Mouse (Mus musculus): ENCODE measurements around the gene Olfr1361. TPM values are rescaled to one million over a fixed set of nuclear protein-coding genes. Genes with fewer than 3 reads are reported as not detected.

The Olfr1361 gene
- not detected for polyA plus RNA-seq (2015; fragmentation: Illumina TruSeq; extraction: RNeasy Lipid Tissue Mini Kit (QIAGEN cat#74804); ENCODE audit: insufficient read depth, low read depth, low replicate concordance)

DNA sequence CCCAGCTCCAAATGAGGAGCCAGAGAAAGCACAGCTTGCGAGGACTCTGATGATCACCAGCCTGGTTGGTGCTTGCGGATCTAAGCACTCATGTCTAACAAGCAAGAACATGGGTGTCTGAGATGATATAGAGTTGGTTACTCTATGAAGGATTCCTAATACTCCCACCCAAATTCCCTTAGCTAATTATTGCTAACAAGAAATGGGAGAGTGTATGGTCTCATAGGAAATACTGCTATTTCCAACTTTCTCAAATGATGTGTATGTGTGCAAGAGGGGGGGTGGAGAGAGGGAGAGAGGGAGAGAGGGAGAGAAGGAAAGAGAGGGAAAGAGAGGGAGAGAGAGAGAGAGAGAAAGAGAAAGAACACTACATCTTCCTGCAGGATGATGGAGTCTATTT, at the start of gene Olfr1361:
Gene Olfr1361 (minus strand): TSS at position 101 of the 400 bp plus-strand sequence.

DNA sequence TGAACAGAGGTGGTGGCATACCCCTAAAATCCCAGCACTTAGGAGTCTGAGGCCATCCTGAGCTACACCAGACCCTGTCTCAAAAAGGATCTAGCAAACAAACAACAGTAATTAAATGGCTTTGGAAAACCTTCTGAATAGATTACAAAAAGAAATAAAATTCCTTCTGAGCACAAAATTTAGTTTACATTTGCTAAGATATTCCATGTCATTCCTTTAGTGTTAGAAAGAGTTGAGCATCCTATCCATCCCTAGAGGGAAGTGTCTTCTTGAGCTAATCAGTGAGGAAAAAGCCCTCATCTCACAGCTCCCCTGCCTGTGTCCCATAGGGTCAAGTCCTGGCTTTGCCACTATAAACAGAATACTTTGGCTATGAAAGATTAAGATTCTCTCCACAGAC, 34.6 kb upstream of the Olfr1361 start, which contains the start of gene Olfr1359:
Gene Olfr1359 (plus strand): TSS at position 301 of the 400 bp plus-strand sequence.

DNA sequence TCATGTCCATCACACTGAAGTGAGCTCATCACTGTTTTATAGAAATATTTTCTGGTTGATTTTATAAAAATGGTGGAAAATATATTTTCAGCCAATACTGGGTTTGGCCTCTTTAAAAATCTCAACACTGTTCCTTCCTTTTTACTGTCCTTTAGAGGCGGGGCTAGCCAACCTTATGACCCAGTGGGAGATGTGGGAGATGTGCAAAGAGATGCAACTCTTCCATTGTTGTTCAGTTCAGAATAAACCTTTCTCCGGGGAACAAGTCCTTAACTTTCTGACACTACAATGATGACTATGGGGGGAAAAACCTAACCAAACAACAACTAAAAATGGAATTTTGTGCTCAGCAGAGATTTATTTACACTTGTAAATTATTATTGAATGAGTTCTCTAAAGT, 14.1 kb upstream of the Olfr1361 start, which contains the start of gene Olfr1360:
Gene Olfr1360 (minus strand): TSS at position 101 of the 400 bp plus-strand sequence.

DNA sequence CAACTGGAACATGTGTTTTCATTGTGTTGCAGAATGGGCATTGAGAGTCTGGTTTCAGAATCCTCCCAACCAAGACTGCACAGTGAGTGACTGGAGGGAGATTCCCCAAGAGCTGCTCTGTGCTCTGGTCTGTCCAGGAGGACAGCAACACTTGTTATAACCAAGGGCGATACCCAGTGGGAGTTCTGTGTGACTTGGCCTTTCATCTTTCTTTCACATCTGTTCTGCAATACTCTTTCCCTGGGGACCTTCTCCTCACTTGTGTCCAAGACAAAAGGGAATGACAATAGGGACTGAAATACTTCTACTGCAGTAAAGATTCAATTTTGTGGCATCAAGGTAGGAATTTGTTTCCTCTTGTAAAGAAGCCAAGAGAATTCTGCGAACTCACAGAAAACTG, 20.8 kb downstream of the Olfr1361 start, which contains the start of gene Olfr11:
Gene Olfr11 (minus strand): TSS at position 101 of the 400 bp plus-strand sequence.

DNA sequence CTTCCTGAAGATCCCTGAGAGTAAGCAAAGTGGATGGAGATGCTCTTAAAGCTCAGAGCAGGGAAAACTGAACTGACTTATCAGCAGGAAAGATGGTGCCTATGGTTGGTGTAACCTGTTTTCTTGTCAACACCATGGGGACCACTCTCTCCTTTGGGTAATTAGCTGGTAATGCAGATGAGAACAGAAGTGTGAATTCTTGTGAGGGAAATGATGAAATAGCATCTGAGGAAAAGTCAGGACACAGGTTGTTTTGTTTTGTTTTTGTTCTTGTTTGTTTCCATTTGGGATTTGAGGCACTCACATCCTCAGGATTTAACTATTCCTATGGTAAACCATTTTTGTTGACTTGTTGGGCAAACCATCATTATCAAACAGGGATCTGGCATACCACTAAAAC, 49.3 kb downstream of the Olfr1361 start, which contains the start of gene Olfr1362:
Gene Olfr1362 (minus strand): TSS at position 101 of the 400 bp plus-strand sequence.

Other genes starting within 250 kb of the Olfr1361 start
- gene Pgbd1, start 222.3 kb downstream of the Olfr1361 start, polyA plus RNA-seq (2015; fragmentation: Illumina TruSeq; extraction: RNeasy Lipid Tissue Mini Kit (QIAGEN cat#74804); ENCODE audit: insufficient read depth, low read depth, low replicate concordance): 0.50 TPM
- gene Zscan26, start 209.7 kb downstream of the Olfr1361 start, polyA plus RNA-seq (2015; fragmentation: Illumina TruSeq; extraction: RNeasy Lipid Tissue Mini Kit (QIAGEN cat#74804); ENCODE audit: insufficient read depth, low read depth, low replicate concordance): 20.8 TPM
- gene Nkapl, start 194.9 kb downstream of the Olfr1361 start, polyA plus RNA-seq (2015; fragmentation: Illumina TruSeq; extraction: RNeasy Lipid Tissue Mini Kit (QIAGEN cat#74804); ENCODE audit: insufficient read depth, low read depth, low replicate concordance): not detected
- 0.92 TPM for gene Zkscan4, start 184.5 kb downstream of the Olfr1361 start, polyA plus RNA-seq (2015; fragmentation: Illumina TruSeq; extraction: RNeasy Lipid Tissue Mini Kit (QIAGEN cat#74804); ENCODE audit: insufficient read depth, low read depth, low replicate concordance)
- gene Gm10065, start 183.9 kb downstream of the Olfr1361 start, polyA plus RNA-seq (2015; fragmentation: Illumina TruSeq; extraction: RNeasy Lipid Tissue Mini Kit (QIAGEN cat#74804); ENCODE audit: insufficient read depth, low read depth, low replicate concordance): not detected
- not detected for gene AK157302, start 168.2 kb downstream of the Olfr1361 start, polyA plus RNA-seq (2015; fragmentation: Illumina TruSeq; extraction: RNeasy Lipid Tissue Mini Kit (QIAGEN cat#74804); ENCODE audit: insufficient read depth, low read depth, low replicate concordance)
- not detected for gene Gm11273, start 162.0 kb downstream of the Olfr1361 start, polyA plus RNA-seq (2015; fragmentation: Illumina TruSeq; extraction: RNeasy Lipid Tissue Mini Kit (QIAGEN cat#74804); ENCODE audit: insufficient read depth, low read depth, low replicate concordance)
- gene Zkscan8, start 132.3 kb downstream of the Olfr1361 start, polyA plus RNA-seq (2015; fragmentation: Illumina TruSeq; extraction: RNeasy Lipid Tissue Mini Kit (QIAGEN cat#74804); ENCODE audit: insufficient read depth, low read depth, low replicate concordance): 2.1 TPM
- gene Olfr1366, start 120.6 kb downstream of the Olfr1361 start, polyA plus RNA-seq (2015; fragmentation: Illumina TruSeq; extraction: RNeasy Lipid Tissue Mini Kit (QIAGEN cat#74804); ENCODE audit: insufficient read depth, low read depth, low replicate concordance): not detected
- not detected for gene Olfr1535, start 103.5 kb downstream of the Olfr1361 start, polyA plus RNA-seq (2015; fragmentation: Illumina TruSeq; extraction: RNeasy Lipid Tissue Mini Kit (QIAGEN cat#74804); ENCODE audit: insufficient read depth, low read depth, low replicate concordance)
- not detected for gene Olfr1364, start 81.6 kb downstream of the Olfr1361 start, polyA plus RNA-seq (2015; fragmentation: Illumina TruSeq; extraction: RNeasy Lipid Tissue Mini Kit (QIAGEN cat#74804); ENCODE audit: insufficient read depth, low read depth, low replicate concordance)
- not detected for gene Olfr1362, start 49.4 kb downstream of the Olfr1361 start, polyA plus RNA-seq (2015; fragmentation: Illumina TruSeq; extraction: RNeasy Lipid Tissue Mini Kit (QIAGEN cat#74804); ENCODE audit: insufficient read depth, low read depth, low replicate concordance)
- gene Olfr11, start 20.9 kb downstream of the Olfr1361 start, polyA plus RNA-seq (2015; fragmentation: Illumina TruSeq; extraction: RNeasy Lipid Tissue Mini Kit (QIAGEN cat#74804); ENCODE audit: insufficient read depth, low read depth, low replicate concordance): not detected
- gene Olfr1360, start 14.0 kb upstream of the Olfr1361 start, polyA plus RNA-seq (2015; fragmentation: Illumina TruSeq; extraction: RNeasy Lipid Tissue Mini Kit (QIAGEN cat#74804); ENCODE audit: insufficient read depth, low read depth, low replicate concordance): not detected
- gene Olfr1359, start 34.7 kb upstream of the Olfr1361 start, polyA plus RNA-seq (2015; fragmentation: Illumina TruSeq; extraction: RNeasy Lipid Tissue Mini Kit (QIAGEN cat#74804); ENCODE audit: insufficient read depth, low read depth, low replicate concordance): not detected
- not detected for gene Hist1h2bl, start 52.8 kb upstream of the Olfr1361 start, polyA plus RNA-seq (2015; fragmentation: Illumina TruSeq; extraction: RNeasy Lipid Tissue Mini Kit (QIAGEN cat#74804); ENCODE audit: insufficient read depth, low read depth, low replicate concordance)
- not detected for gene Hist1h2ai, start 53.0 kb upstream of the Olfr1361 start, polyA plus RNA-seq (2015; fragmentation: Illumina TruSeq; extraction: RNeasy Lipid Tissue Mini Kit (QIAGEN cat#74804); ENCODE audit: insufficient read depth, low read depth, low replicate concordance)
- gene Hist1h3h, start 54.3 kb upstream of the Olfr1361 start, polyA plus RNA-seq (2015; fragmentation: Illumina TruSeq; extraction: RNeasy Lipid Tissue Mini Kit (QIAGEN cat#74804); ENCODE audit: insufficient read depth, low read depth, low replicate concordance): not detected
- gene Hist1h2bm, start 58.7 kb upstream of the Olfr1361 start, polyA plus RNA-seq (2015; fragmentation: Illumina TruSeq; extraction: RNeasy Lipid Tissue Mini Kit (QIAGEN cat#74804); ENCODE audit: insufficient read depth, low read depth, low replicate concordance): not detected
- not detected for gene Hist1h4j, start 71.7 kb upstream of the Olfr1361 start, polyA plus RNA-seq (2015; fragmentation: Illumina TruSeq; extraction: RNeasy Lipid Tissue Mini Kit (QIAGEN cat#74804); ENCODE audit: insufficient read depth, low read depth, low replicate concordance)
- not detected for gene Hist1h4k, start 87.1 kb upstream of the Olfr1361 start, polyA plus RNA-seq (2015; fragmentation: Illumina TruSeq; extraction: RNeasy Lipid Tissue Mini Kit (QIAGEN cat#74804); ENCODE audit: insufficient read depth, low read depth, low replicate concordance)
- not detected for gene Hist1h2ak, start 90.4 kb upstream of the Olfr1361 start, polyA plus RNA-seq (2015; fragmentation: Illumina TruSeq; extraction: RNeasy Lipid Tissue Mini Kit (QIAGEN cat#74804); ENCODE audit: insufficient read depth, low read depth, low replicate concordance)
- gene Hist1h2bn, start 90.7 kb upstream of the Olfr1361 start, polyA plus RNA-seq (2015; fragmentation: Illumina TruSeq; extraction: RNeasy Lipid Tissue Mini Kit (QIAGEN cat#74804); ENCODE audit: insufficient read depth, low read depth, low replicate concordance): not detected
- not detected for gene Hist1h1b, start 117.2 kb upstream of the Olfr1361 start, polyA plus RNA-seq (2015; fragmentation: Illumina TruSeq; extraction: RNeasy Lipid Tissue Mini Kit (QIAGEN cat#74804); ENCODE audit: insufficient read depth, low read depth, low replicate concordance)
- gene Hist1h3i, start 120.0 kb upstream of the Olfr1361 start, polyA plus RNA-seq (2015; fragmentation: Illumina TruSeq; extraction: RNeasy Lipid Tissue Mini Kit (QIAGEN cat#74804); ENCODE audit: insufficient read depth, low read depth, low replicate concordance): not detected
- gene Hist1h2an, start 123.8 kb upstream of the Olfr1361 start, polyA plus RNA-seq (2015; fragmentation: Illumina TruSeq; extraction: RNeasy Lipid Tissue Mini Kit (QIAGEN cat#74804); ENCODE audit: insufficient read depth, low read depth, low replicate concordance): not detected
- gene Hist1h2bp, start 124.1 kb upstream of the Olfr1361 start, polyA plus RNA-seq (2015; fragmentation: Illumina TruSeq; extraction: RNeasy Lipid Tissue Mini Kit (QIAGEN cat#74804); ENCODE audit: insufficient read depth, low read depth, low replicate concordance): not detected
- not detected for gene Hist1h2bq, start 146.8 kb upstream of the Olfr1361 start, polyA plus RNA-seq (2015; fragmentation: Illumina TruSeq; extraction: RNeasy Lipid Tissue Mini Kit (QIAGEN cat#74804); ENCODE audit: insufficient read depth, low read depth, low replicate concordance)
- not detected for gene Hist1h2ao, start 147.1 kb upstream of the Olfr1361 start, polyA plus RNA-seq (2015; fragmentation: Illumina TruSeq; extraction: RNeasy Lipid Tissue Mini Kit (QIAGEN cat#74804); ENCODE audit: insufficient read depth, low read depth, low replicate concordance)
- not detected for gene Hist1h4m, start 148.4 kb upstream of the Olfr1361 start, polyA plus RNA-seq (2015; fragmentation: Illumina TruSeq; extraction: RNeasy Lipid Tissue Mini Kit (QIAGEN cat#74804); ENCODE audit: insufficient read depth, low read depth, low replicate concordance)
- gene Hist1h4n, start 168.8 kb upstream of the Olfr1361 start, polyA plus RNA-seq (2015; fragmentation: Illumina TruSeq; extraction: RNeasy Lipid Tissue Mini Kit (QIAGEN cat#74804); ENCODE audit: insufficient read depth, low read depth, low replicate concordance): not detected
- not detected for gene Hist1h2ap, start 170.1 kb upstream of the Olfr1361 start, polyA plus RNA-seq (2015; fragmentation: Illumina TruSeq; extraction: RNeasy Lipid Tissue Mini Kit (QIAGEN cat#74804); ENCODE audit: insufficient read depth, low read depth, low replicate concordance)
- 0.76 TPM for gene Hist1h2br, start 170.4 kb upstream of the Olfr1361 start, polyA plus RNA-seq (2015; fragmentation: Illumina TruSeq; extraction: RNeasy Lipid Tissue Mini Kit (QIAGEN cat#74804); ENCODE audit: insufficient read depth, low read depth, low replicate concordance)

Data from pancreas, adult 10 weeks (tissue).